Mouse (Mus musculus) spleen, adult 18-20 months (tissue): ENCODE measurements around the gene Dlec1.

Experiments
- DNase-seq, 2 experiments: peaks; one replicate each; pipeline ENCODE4 v3.0.0; 2022; ENCODE audit warnings: mixed read lengths in 2 of 2

Gene Dlec1

GRCm38 (mm10) chr9:119144696-119145095, 42.4 kb downstream of the Dlec1 start:
- DNase-seq: no peak

- DNase-seq: no peak
Observed at GRCm38 (mm10) chr9:119145137-119145536, 42.9 kb downstream of the Dlec1 start.

- no peak for DNase-seq
Observed at GRCm38 (mm10) chr9:119145638-119146037, 43.4 kb downstream of the Dlec1 start.

- no peak for DNase-seq
Observed at GRCm38 (mm10) chr9:119146098-119146770, 44.0 kb downstream of the Dlec1 start.

- no peak for DNase-seq
Observed at GRCm38 (mm10) chr9:119149601-119150000, 47.3 kb downstream of the Dlec1 start.

GRCm38 (mm10) chr9:119151751-119152150, 49.5 kb downstream of the Dlec1 start:
- DNase-seq: no peak

- no peak for DNase-seq
Observed at GRCm38 (mm10) chr9:119155416-119155815, 53.1 kb downstream of the Dlec1 start.

- DNase-seq: no peak
Observed at GRCm38 (mm10) chr9:119155826-119156225, 53.5 kb downstream of the Dlec1 start.

- peak; percentile 21 to 66 for DNase-seq
Observed at GRCm38 (mm10) chr9:119156278-119157201, 54.3 kb downstream of the Dlec1 start, which contains the start of gene Acaa1b. Gene Acaa1b, minus strand, starts transcription at chr9:119157093.

GRCm38 (mm10) chr9:119158861-119159260, 56.6 kb downstream of the Dlec1 start, which contains the start of gene Gm47289:
Gene Gm47289, plus strand, starts transcription at chr9:119159161.
- DNase-seq: no peak

- no peak for DNase-seq
Observed at GRCm38 (mm10) chr9:119160689-119161088, 58.4 kb downstream of the Dlec1 start.

- no peak for DNase-seq
Observed at GRCm38 (mm10) chr9:119164743-119165142, 62.5 kb downstream of the Dlec1 start.

GRCm38 (mm10) chr9:119165548-119165947, 63.3 kb downstream of the Dlec1 start:
- no peak for DNase-seq

GRCm38 (mm10) chr9:119167608-119168007, 65.3 kb downstream of the Dlec1 start:
- no peak for DNase-seq

GRCm38 (mm10) chr9:119179292-119179691, 77.0 kb downstream of the Dlec1 start:
- DNase-seq: no peak

GRCm38 (mm10) chr9:119181241-119181728, 79.0 kb downstream of the Dlec1 start:
- DNase-seq: no peak

- DNase-seq: peak in 1 of 2 experiments; percentile 25
Observed at GRCm38 (mm10) chr9:119192202-119192990, 90.1 kb downstream of the Dlec1 start.
